Mouse (Mus musculus) layer of hippocampus, adult 9-10 months (tissue): ENCODE data around the gene Dgkh.
A peak's percentile ranks its signal among the peaks of the same experiment; 100 is the strongest.
"Not testable (repeated sequence)": the region's sequence is repeated elsewhere in the genome, so short reads cannot be mapped to it uniquely, and the experiment has no call there.

Experiments used
- DNase-seq: peaks from one replicate; pipeline ENCODE4 v3.0.0; 2022; ENCODE audit warnings: low spot score

The Dgkh gene

GRCm38 (mm10) chr14:78627516-78628275 lies 104.9 kb downstream of the Dgkh start:
- DNase-seq: peak; percentile 41

GRCm38 (mm10) chr14:78618883-78619295 lies 113.7 kb downstream of the Dgkh start:
- DNase-seq: no peak

- DNase-seq: no peak
Observed at GRCm38 (mm10) chr14:78613569-78613968, 119.0 kb downstream of the Dgkh start.

DNA sequence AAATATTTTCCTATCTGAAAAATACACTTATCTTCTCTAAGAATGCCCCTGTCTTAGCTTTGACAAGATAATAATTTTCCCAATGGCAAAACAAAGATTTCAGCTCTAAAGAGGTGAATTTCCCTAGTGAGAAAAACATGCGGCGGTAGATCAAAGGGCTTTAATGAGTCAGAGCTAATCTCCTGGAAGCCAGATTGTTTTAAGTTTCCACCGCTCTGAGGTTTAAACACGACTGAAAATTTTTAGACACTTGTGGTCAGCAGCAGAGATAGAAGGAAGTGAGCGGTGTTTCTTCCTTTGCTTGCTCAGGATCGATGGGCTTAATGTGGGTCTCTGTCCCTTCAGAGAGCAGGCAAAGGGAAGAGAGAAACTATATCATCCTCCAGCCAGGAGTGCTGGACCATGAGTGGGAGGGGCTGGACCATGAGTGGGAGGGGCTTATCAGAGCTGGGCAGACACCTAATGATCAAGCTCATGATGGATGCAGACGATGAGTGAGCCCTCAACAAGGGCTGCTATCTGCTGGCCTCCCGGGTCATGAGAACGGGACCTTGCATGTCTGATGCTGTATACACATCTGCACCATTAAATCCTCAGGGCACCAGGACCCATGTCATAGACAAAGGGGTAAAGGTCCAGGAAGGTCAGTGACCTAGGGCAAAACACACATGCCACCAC lies 120.3 kb downstream of the Dgkh start:
- no peak for DNase-seq

DNA sequence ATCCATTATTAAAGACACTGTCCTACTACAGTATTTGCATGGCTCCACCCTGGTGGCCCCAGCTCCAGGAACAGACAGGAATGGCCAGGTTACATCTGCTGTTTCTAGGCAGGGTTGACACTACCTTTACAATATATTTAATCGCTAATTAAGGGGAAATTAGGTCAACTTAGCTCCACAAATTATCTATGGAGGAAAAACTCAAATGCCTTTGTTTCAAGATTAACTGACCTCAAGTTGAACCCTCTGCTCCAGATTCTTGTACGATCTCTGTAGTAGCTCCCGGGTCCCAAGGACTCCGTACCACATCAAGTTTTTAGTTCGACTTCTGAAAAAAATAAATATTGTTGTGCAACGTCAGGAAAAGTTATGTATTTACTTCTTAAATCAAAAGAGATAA lies 137.7 kb downstream of the Dgkh start:
- DNase-seq: no peak

DNA sequence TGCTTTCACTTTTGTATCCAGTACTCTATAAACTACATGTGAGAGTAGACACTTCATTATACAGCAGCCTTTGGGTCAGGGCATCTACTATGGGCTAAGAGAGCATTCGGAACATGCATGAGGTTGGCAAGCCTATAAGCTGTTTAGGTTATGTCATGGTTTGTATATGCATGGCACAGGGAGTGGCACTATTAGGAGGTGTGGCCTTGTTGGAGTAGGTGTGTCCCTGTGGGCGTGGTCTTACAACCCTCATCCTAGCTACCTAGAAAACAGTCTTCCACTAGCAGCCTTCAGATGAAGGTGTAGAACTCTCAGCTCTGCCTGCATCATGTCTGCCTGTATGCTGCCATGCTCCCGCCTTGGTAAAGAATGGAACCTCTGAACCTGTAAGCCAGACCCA lies 139.6 kb downstream of the Dgkh start:
- DNase-seq: no peak

GRCm38 (mm10) chr14:78590335-78590734 lies 142.2 kb downstream of the Dgkh start:
- DNase-seq: peak; percentile 33

GRCm38 (mm10) chr14:78584222-78584621 lies 148.4 kb downstream of the Dgkh start:
- no peak for DNase-seq

- no peak for DNase-seq
Observed at GRCm38 (mm10) chr14:78583168-78583567, 149.4 kb downstream of the Dgkh start.

GRCm38 (mm10) chr14:78575899-78576298 lies 156.7 kb downstream of the Dgkh start:
- DNase-seq: no peak

DNA sequence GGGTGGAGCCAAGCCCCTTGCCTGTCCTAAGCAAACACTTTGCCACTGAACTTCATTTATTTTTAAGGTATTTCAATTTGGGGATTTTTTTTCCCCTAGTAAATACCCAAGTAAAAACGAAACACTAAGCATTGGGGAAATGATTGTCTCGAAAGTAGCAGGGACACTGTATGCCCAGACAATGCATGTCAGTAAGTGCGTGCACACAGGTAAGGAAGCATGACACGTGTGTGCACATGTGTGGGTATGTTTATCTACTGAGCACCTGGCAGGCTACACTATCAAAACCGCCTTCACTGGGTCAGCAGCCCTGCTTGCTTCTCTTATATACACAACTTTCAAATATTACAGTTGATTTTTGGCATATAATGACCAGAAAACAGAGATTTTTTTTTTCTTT lies 164.2 kb downstream of the Dgkh start:
- no peak for DNase-seq

GRCm38 (mm10) chr14:78566431-78566830 lies 166.1 kb downstream of the Dgkh start:
- DNase-seq: no peak

GRCm38 (mm10) chr14:78564292-78564691 lies 168.3 kb downstream of the Dgkh start:
- no peak for DNase-seq

DNA sequence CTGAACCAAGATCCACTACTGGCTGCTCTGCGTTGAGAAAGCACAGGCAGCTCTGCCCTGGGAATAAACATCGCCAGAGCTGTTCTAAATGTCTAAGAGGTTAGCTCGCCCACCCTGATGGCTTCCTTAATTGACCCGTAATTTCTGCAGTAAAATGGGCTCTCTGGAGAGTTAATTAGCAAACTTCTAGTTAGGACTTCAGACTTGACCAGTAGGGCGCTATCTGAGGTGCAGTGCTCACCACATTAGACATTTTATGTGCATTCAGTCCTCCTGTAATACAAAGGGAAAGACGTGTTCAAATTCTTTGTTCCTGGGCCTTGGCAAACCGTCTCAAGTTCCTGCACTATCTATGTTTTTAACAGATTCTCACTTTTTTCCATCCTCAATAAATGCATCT lies 169.4 kb downstream of the Dgkh start:
- DNase-seq: no peak

GRCm38 (mm10) chr14:78562121-78562520 lies 170.5 kb downstream of the Dgkh start:
- no peak for DNase-seq

- DNase-seq: no peak
Observed at GRCm38 (mm10) chr14:78559042-78559441, 173.5 kb downstream of the Dgkh start.

- not testable (repeated sequence) for DNase-seq
Observed at GRCm38 (mm10) chr14:78554830-78555229, 177.7 kb downstream of the Dgkh start.

DNA sequence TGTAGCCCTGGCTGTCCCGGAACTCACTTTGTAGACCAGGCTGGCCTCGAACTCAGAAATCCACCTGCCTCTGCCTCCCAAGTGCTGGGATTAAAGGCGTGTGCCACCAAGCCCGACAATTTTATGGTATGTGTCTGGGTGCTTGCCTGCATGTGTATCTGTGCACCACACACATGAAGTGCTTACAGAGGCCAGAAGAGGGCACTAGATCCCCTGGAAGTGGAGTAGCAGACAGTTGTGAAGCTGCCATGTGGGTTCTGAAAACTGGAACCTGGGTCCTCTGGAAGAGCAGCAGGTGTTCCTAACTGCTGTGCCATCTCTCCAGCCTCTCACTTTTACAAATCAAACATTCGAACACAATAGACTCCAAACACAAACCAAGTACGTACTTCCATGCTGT lies 178.9 kb downstream of the Dgkh start:
- no peak for DNase-seq

DNA sequence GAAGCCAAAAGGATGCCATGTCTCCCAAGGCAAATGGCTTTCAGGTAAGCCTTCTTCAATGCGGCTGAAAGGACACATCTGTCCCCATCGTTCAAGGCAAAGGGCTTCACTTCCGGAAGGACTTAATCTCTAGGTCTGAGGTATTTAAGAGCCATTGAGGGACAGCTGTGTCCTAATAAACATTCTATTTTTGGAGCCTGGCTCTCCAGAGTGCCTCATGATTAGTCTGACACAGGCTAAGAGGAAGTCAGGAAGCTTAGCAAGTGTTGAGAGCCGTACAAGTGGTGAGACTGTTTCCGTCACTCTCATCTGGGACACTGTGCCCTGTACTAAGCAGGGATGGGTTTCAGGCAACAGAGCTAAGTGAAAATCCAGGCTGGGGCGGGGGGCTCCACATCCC lies 183.8 kb downstream of the Dgkh start:
- no peak for DNase-seq

DNA sequence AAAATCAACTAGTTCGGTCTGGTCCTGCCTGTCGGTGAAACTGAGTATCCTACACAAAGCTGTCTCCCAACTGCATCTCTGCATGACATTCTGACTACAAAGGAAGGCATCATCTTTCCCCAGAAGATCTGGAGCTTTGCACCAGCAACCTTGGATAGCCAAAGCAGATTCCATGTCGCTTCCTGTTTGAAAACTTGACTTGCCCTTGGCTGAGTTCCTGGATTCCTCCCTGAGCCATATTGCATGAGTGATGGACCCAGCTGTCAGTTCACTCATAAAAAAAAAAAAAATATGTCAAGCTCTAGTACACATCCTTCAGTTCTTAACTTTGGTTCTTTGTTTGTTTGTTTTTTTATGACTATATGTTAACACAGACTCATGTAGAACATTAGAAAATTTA lies 191.3 kb downstream of the Dgkh start:
- DNase-seq: no peak

- no peak for DNase-seq
Observed at GRCm38 (mm10) chr14:78539821-78540220, 192.8 kb downstream of the Dgkh start.

DNA sequence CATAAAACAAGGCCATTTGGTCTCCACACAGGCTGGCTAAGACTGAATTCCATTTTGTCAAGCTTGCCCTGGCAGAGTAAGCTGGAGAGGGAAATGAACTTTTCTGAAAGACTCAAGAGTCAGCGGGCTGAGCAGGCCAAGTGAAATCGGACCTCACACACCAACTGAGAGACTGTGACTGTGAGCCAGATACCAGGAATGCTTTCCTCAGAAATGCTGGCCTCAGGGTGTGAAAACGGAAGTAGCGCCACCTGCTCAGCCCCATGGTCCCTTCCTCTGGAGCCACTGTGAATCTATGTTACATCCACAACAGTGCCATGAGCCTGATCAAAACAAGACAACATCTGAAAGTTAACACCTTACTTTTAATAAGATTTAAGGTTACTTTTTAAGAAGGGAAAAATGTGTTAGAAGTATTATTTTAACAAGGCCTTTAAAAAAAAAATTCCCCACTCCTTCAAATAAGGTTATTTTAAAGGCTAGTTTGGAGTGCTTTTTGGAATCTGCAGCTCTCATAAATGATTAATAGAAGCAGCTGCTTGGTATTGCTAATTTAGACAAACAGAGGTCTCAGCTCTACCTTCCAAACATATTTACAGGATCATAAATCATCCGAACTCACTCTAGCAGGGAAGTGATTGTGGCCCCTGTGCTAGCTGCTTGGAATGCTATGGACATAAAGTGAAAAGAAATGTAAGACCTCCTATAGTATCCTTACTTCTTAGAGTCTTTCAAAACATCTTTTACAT lies 193.8 kb downstream of the Dgkh start:
- no peak for DNase-seq

- peak; percentile 32 for DNase-seq
Observed at GRCm38 (mm10) chr14:78537551-78537950, 195.0 kb downstream of the Dgkh start.
